Mouse (Mus musculus) cerebellum, adult 2 months (tissue): ENCODE data around the gene Matn4. TPM values are rescaled to one million over a fixed set of nuclear protein-coding genes. Genes with fewer than 3 reads are reported as not detected.

Source experiments
- DNase-seq, 2 experiments: peaks; one replicate each; pipeline ENCODE4 v3.0.0; 2021
- H3K27ac ChIP-seq: fragments of 200-500 bp; 2 replicates; pipeline ENCODE4 v1.5.1; 2012; ENCODE audit warnings: low read length, control low read depth, inconsistent platforms; ENCODE audit not compliant: insufficient read depth
- H3K27me3 ChIP-seq: fragments of 200-500 bp; 2 replicates; pipeline ENCODE4 v1.6.1; 2012; ENCODE audit warnings: inconsistent platforms, mild to moderate bottlenecking, low read length, moderate library complexity; ENCODE audit not compliant: control insufficient read depth, insufficient read depth
- H3K4me1 ChIP-seq: fragments of 200-500 bp; 2 replicates; pipeline ENCODE4 v1.6.1; 2011; ENCODE audit warnings: low read length; ENCODE audit not compliant: control insufficient read depth, insufficient read depth
- H3K4me3 ChIP-seq: fragments of 200-500 bp; replicated peaks from 2 replicates; pipeline ENCODE3; 2011; ENCODE audit warnings: mild to moderate bottlenecking, low read depth, low read length, control low read depth; ENCODE audit not compliant: insufficient read depth
- CTCF ChIP-seq: fragments of 200-500 bp; IDR thresholded peaks from 2 replicates; pipeline ENCODE4 v1.5.1; 2011; ENCODE audit warnings: low read depth, mild to moderate bottlenecking, control low read depth, low read length, moderate library complexity, borderline replicate concordance; ENCODE audit not compliant: insufficient read depth
- POLR2A ChIP-seq: fragments of 200-500 bp; IDR thresholded peaks from 2 replicates; pipeline ENCODE4 v1.6.1; 2011; ENCODE audit warnings: low read length, control low read depth, borderline replicate concordance; ENCODE audit not compliant: insufficient read depth
- WGBS: fragments of 180-500 bp; shearing (Covaris S2); methylation state at CpG from one replicate; pipeline ENCODE4 v1.1.7; 2018; 5-methylcytosine and 5-hydroxymethylcytosine counted together
- polyA plus RNA-seq: library from polyadenylated mRNA; depleted of rRNA; stranded (reverse); fragments of >200 nt; gene quantifications from 2 replicates; pipeline ENCODE4 v1.2.3, GENCODE M21; 2012; rRNA removed

Matn4 gene
- 5.5 and 5.9 TPM in 2 replicates for polyA plus RNA-seq

DNA sequence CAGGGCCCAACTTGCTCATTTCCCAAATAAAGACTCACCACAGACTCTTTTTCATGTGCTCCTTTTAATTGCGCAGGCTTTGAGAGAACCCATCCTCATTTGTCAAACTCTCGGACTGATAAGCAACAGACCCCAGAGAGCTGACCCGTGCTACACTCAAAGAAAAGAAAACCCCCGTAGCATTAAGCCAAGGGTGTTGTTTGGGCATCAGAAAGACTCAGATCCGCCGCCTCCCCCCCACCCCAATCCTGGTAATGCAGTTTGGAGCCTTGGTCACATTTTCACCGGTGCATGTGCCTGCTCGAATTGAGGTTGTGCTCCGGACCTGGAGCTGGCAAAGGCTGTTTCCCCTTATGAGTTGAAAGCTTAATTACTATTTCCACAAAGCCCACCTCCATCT lies at the start of gene Matn4:
Matn4 (minus strand) TSS at position 101 of the 400 bp plus-strand sequence.
- DNase-seq = no peak
- TF ChIP-seq POLR2A (no peak), CTCF (no peak)
- Histone ChIP-seq H3K4me3 (no peak within 1 kb of the TSS), H3K4me1 (no peaks in the 10 kb centered on the region), H3K27ac (no peak within 1 kb of the TSS), H3K27me3 (no peaks in the 10 kb centered on the region; the same call in 1 of the 2 replicates)
- WGBS = 21% methylated on average over 9 of the region's 9 CpGs

DNA sequence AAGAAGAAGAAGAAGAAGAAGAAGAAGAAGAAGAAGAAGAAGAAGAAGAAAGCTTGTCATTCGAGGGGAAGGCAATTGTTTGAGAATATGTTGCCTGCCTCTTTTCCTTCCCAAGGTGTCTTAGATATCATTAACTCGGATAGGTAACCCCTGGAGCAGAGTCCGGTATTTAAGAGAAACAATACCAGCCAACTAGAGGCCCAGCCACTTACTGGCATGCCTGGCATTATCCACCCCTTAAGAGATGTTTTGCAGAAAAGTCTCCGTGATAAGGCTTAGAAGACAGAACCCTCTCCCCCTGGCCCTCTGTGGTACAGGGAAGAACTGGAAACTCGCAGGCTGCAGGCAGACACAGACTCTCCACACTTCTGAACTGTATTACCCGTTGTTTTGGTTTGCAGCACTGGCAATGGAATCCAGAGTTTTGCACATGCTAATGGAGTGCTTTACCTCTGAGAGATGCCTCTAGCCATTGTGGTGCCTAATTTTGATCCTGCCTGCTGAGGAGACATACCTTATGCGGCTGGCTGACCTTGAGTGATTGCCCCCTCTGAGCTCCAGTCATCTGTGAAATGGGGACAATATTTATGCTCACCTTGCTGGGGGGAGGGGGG lies 49.0 kb upstream of the Matn4 start:
- H3K27ac ChIP-seq = no peak overlapping the region
- no peaks in the 10 kb centered on the region for H3K27me3 ChIP-seq
- no peak overlapping the region for H3K4me3 ChIP-seq
- H3K4me1 ChIP-seq = no peaks in the 10 kb centered on the region
- DNase-seq = no peak
- WGBS = 64% methylated on average over 7 of the region's 7 CpGs
- no peak for TF ChIP-seq CTCF
- TF ChIP-seq POLR2A = no peak

DNA sequence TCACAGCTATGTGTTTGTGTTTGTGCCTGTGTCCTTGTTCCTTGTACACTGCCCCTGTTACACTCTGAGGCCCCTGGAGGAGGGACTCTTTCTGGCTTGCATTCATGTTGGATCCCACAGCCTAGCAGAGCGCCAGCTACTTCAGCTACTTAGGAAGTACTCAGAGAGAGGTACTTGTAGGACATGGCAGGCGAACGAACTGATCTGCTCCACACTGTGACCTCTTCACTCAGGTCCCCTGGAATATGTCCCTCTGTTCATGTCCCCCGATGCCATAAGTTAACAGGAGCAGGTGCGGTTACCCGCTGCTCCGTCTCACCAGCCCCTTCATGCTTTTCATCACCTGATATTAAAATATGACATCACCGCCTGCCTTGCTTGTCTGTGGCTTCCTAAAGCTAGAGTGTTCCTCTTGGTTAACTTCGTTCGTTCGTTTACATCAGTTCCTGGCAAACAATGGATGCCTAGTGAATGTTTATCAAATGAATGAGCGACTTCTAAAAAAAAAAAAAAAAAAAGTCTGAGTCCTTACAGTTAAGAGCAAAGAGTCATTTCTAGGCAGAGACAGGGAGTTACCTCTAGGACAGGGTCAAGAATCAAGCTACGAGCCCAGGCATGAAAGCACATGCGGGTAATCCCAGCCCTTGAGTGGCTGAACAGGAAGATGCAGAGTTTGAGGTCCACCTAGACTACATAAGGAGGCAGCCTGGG lies 48.2 kb upstream of the Matn4 start:
- no peak overlapping the region for H3K27ac ChIP-seq
- H3K27me3 ChIP-seq = no peaks in the 10 kb centered on the region
- no peak overlapping the region for H3K4me3 ChIP-seq
- H3K4me1 ChIP-seq = no peaks in the 10 kb centered on the region
- 78% methylated on average over 14 of the region's 14 CpGs for WGBS
- DNase-seq = no peak
- TF ChIP-seq POLR2A (no peak), CTCF (no peak)

DNA sequence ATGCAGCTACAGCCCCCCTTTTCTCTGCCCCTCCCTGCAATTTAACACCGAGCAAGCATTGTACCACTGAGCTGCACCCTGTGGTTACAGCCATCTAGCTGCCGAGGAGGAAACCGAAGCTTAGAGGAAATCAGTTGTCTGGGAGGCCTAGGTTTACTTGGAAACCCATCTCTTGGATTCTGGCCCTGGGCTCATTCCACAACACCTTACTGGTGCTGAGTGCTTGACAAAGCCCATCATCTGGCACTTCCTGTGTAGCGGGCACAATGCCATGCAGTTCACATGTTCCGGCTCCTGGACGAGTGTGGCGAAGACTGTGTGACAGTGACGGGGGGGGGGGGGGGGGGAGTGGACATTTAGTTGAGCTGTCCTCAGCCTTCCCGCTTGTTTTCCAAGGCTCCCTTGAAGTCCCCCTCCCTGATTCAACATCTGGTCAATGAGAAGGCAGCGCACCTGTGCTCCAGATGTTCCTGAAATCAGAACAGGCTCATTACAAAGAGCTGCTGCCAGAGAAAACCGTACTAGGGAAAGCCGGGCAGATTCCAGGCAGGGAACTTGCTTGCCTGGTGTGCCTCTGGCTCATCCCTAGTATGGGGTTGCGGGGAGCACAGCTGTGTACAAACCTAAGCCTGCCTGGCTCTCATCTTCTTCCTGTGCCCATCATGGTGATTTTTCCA lies 47.2 kb upstream of the Matn4 start:
- TF ChIP-seq POLR2A (no peak), CTCF (no peak)
- 25% methylated on average over 13 of the region's 13 CpGs for WGBS
- H3K27me3 ChIP-seq = no peaks in the 10 kb centered on the region
- H3K27ac ChIP-seq = no peak overlapping the region
- no peaks in the 10 kb centered on the region for H3K4me1 ChIP-seq
- H3K4me3 ChIP-seq = no peak overlapping the region
- no peak for DNase-seq

DNA sequence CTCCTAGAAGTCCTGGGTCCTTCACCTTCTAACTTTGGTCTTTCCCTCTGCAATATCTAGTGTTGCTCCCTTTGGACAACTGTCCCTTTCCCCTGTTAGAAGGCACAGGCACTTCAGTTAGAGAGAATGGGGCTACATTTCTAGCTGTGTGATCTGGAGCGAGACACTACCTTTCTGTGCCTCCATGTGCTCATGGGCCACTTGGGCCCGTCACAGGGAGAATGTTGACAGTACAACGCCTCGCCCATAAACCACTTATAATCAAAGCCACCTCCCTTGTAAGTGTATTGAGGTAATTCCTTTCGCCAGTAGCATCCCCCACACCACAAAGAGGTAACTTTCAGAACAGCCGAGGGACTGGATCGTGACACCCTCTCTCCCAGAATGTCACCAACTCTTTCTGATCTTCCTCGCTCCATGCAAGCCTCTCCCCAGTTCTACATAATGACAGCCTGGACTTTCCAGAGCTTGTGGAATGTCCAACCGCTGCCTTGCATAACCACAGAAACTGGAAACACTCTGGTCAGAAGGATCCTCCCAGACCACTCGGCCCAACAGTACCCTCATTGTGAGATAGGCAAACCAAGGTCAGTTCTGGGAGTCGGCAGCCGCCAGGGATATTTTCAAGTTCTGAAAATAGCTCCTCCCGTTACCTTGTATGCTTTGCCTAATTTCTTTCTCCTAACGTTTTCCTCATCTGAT lies 44.5 kb upstream of the Matn4 start:
- 89% methylated on average over 14 of the region's 14 CpGs for WGBS
- no peak for DNase-seq
- H3K27me3 ChIP-seq = no peaks in the 10 kb centered on the region
- H3K4me3 ChIP-seq = no peak overlapping the region
- TF ChIP-seq POLR2A (no peak), CTCF (no peak)
- no peaks in the 10 kb centered on the region for H3K4me1 ChIP-seq
- no peak overlapping the region for H3K27ac ChIP-seq

DNA sequence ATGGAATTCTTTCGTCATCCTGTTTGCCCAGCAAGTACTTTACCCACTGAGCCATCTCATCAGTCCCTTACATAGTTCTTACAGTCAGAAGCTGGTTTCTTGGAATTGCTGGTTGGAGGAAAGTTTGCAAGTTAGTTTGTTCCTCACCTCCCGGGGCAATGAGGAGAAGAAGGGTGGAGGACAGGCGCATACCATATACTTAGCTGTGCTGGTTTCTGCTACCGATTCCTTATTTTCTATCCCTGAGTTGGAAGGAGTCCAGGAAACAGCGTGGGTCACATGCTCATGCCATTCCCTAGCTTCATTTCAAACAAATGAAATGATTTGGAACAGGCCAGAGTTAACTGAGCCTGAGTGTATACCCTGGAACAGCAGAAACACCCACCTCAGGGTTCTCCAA lies 44.0 kb upstream of the Matn4 start:
- H3K27me3 ChIP-seq = no peaks in the 10 kb centered on the region
- 62% methylated on average over 5 of the region's 5 CpGs for WGBS
- no peak overlapping the region for H3K27ac ChIP-seq
- H3K4me1 ChIP-seq = no peaks in the 10 kb centered on the region
- TF ChIP-seq CTCF (no peak), POLR2A (no peak)
- DNase-seq = no peak
- no peak overlapping the region for H3K4me3 ChIP-seq

DNA sequence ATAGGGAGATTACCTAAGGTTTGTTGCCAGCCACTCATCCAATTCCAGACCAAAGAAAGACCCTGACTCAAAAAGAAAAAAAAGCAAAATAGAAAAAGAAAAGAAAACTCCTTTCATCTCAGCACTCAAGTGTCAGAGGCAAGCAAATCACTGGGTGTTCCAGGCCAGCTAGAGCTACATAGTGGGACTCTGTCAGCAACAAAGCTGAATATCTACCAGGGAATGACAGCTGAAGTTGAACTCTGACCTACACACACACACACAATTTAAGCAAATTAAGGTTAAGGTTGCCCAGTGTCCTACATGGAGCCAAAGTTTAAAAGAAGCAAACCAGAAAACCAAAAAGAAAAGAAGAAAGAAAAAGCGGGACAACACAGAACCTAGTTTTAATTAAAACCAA lies 43.2 kb upstream of the Matn4 start:
- 86% methylated on average over 1 of the region's 1 CpGs for WGBS
- Histone ChIP-seq H3K27me3 (no peaks in the 10 kb centered on the region), H3K4me3 (no peak overlapping the region), H3K4me1 (no peaks in the 10 kb centered on the region), H3K27ac (no peak overlapping the region)
- no peak for TF ChIP-seq POLR2A
- no peak for DNase-seq

DNA sequence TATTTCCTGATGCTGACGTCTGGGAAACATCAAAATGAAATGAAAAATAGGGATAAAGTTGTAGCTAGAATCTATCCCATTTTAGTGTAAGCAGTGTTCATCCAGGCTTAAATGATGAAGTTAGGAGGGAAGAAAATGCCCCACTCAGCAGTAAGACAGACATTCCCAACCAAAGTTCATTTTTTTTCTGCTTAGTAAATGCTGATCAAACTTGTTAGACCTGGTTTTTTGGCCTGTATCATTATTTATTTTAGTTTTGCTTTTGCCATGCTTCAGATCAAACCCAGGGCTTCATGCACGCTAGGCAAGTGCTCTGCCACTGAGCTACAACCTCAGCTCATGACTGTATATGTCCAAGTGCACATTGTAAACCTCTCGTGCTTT lies 41.1 kb upstream of the Matn4 start:
- Histone ChIP-seq H3K27ac (no peak overlapping the region), H3K4me1 (no peaks in the 10 kb centered on the region), H3K4me3 (no peak overlapping the region), H3K27me3 (no peaks in the 10 kb centered on the region)
- DNase-seq = no peak
- TF ChIP-seq POLR2A = no peak
- no peak for TF ChIP-seq CTCF
- 73% methylated on average over 3 of the region's 3 CpGs for WGBS
